Mouse (Mus musculus) MEL (cell line): ENCODE results near the gene Gsk3a.

Experiments
- CTCF ChIP-seq, 3 experiments: IDR thresholded peaks in 2 of 3; conservative IDR thresholded peaks in 1 of 3; 2 replicates each; pipeline ENCODE4 v1.5.1; 2011 to 2012; ENCODE audit warnings: low read length in 3 of 3, low read depth in 2 of 3, mild to moderate bottlenecking in 2 of 3, improper control_type of control experiment in 1 of 3, inconsistent platforms in 1 of 3, mixed read lengths in 1 of 3, moderate library complexity in 1 of 3; ENCODE audit not compliant: control insufficient read depth in 1 of 3, insufficient read depth in 1 of 3, poor library complexity in 1 of 3, severe bottlenecking in 1 of 3
- E2F4 ChIP-seq: IDR thresholded peaks from 2 replicates; pipeline ENCODE4 v1.6.1; 2011; ENCODE audit warnings: low read depth, low read length, improper control_type of control experiment, borderline replicate concordance
- GATA1 ChIP-seq: IDR thresholded peaks from 2 replicates; pipeline ENCODE4 v1.6.1; 2011; ENCODE audit warnings: low read depth, low read length, improper control_type of control experiment
- MAFK ChIP-seq: IDR thresholded peaks from 2 replicates; pipeline ENCODE4 v1.6.1; 2011; ENCODE audit warnings: low read depth, mild to moderate bottlenecking, low read length, improper control_type of control experiment, borderline replicate concordance
- MAX ChIP-seq: IDR thresholded peaks from 2 replicates; pipeline ENCODE4 v1.6.1; 2011; ENCODE audit warnings: low read length, improper control_type of control experiment
- MAZ ChIP-seq: IDR thresholded peaks from 2 replicates; pipeline ENCODE4 v1.6.1; 2012; ENCODE audit warnings: low read depth, mild to moderate bottlenecking, inconsistent platforms, low read length, improper control_type of control experiment
- MYC ChIP-seq: IDR thresholded peaks from 2 replicates; pipeline ENCODE4 v1.6.1; 2011; ENCODE audit warnings: low read depth, mild to moderate bottlenecking, low read length, improper control_type of control experiment, moderate library complexity
- POLR2A ChIP-seq, 2 experiments: IDR thresholded peaks; 2 replicates each; pipeline ENCODE4 v1.6.1; 2011 to 2012; ENCODE audit warnings: low read length in 2 of 2, mild to moderate bottlenecking in 2 of 2, control low read depth in 1 of 2, improper control_type of control experiment in 1 of 2, low read depth in 1 of 2, moderate library complexity in 1 of 2; ENCODE audit not compliant: control insufficient read depth in 1 of 2, insufficient read depth in 1 of 2, poor library complexity in 1 of 2

GRCm38 (mm10) chr7:25247498-25247897, 9.8 kb upstream of the Gsk3a start:
- TF ChIP-seq MAX = no peak
- TF ChIP-seq MAZ = no peak
- TF ChIP-seq POLR2A (IDR thresholded peaks at IDR 0.05; ENCODE audit: control insufficient read depth in 1 of 2, insufficient read depth in 1 of 2, low read depth in 1 of 2, low read length in 2 of 2, poor library complexity in 1 of 2) = no peak
- no peak for TF ChIP-seq CTCF (IDR thresholded peaks at IDR 0.05 in 2 of 3, conservative IDR thresholded peaks at IDR 0.05 in 1 of 3; ENCODE audit: control insufficient read depth in 1 of 3, insufficient read depth in 1 of 3, low read depth in 2 of 3, low read length in 3 of 3, poor library complexity in 1 of 3, severe bottlenecking in 1 of 3)
- no peak for TF ChIP-seq E2F4
- TF ChIP-seq MAFK = no peak
- no peak for TF ChIP-seq MYC
- TF ChIP-seq GATA1 = no peak
